Mouse (Mus musculus): ENCODE measurements at regions not wholly inside any gene's neighbourhood (a gene's known extent, or its start where the extent isn't known, plus 50 kb on each side); places are given as distances from the start of the nearest gene placed in this dataset.

- no peak for DNase-seq
Observed at GRCm38 (mm10) chr13:71231182-71231581, 389.6 kb upstream of the Adamts16 start.

- DNase-seq, result no peak
Observed at GRCm38 (mm10) chr13:71214776-71215175, 373.2 kb upstream of the Adamts16 start.

- no peak for DNase-seq
Observed at GRCm38 (mm10) chr13:71211363-71211762, 369.8 kb upstream of the Adamts16 start.

- no peak for DNase-seq
Observed at GRCm38 (mm10) chr13:71210658-71211251, 369.1 kb upstream of the Adamts16 start.

GRCm38 (mm10) chr13:71205708-71206107 lies 364.1 kb upstream of the Adamts16 start:
- no peak for DNase-seq

DNA sequence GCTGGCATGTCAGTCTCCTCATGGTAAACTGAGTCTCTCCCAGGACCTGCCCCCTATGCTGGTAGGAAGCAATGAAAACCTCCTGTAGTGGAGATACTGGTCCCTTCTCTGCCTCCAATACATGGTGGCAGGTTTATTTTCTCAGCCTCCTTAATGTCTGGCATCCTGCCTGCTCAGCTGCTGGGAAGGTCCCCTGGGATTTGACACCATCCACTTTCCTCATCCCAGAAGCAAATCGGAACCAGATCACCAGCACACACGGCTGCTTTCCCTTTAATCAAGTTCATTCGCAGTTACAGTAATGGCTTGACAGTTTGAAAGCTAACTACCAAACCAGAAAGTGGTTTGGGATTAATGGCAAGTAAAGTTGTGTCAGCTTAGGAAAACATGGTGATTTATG lies 359.0 kb upstream of the Adamts16 start:
- no peak for DNase-seq

GRCm38 (mm10) chr13:71195675-71196074 lies 354.1 kb upstream of the Adamts16 start:
- DNase-seq, result no peak

GRCm38 (mm10) chr13:71184500-71184899 lies 342.9 kb upstream of the Adamts16 start:
- DNase-seq, result no peak

GRCm38 (mm10) chr13:71179083-71179482 lies 337.5 kb upstream of the Adamts16 start:
- no peak for DNase-seq

GRCm38 (mm10) chr13:71174335-71174734 lies 332.7 kb upstream of the Adamts16 start:
- DNase-seq, result no peak

DNA sequence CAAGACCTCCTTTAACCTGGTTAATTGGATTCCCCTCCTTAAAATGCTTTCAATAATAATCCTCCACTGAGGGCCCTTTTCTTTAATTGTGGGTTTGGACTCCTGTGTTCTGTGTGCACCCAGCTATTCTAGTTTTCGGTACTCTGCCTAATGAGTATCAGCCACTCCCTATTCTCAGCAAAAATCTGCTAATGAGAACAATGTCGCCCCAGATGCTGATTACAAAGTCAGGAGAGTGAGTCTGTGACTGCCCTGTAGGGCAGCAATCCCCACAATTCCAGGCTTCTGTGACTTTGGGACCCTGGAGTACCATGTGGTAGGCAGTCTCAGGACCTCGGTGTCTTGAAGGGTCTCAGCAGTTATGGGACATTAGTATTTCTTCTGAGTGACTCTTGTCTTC lies 324.6 kb upstream of the Adamts16 start:
- no peak for DNase-seq

DNA sequence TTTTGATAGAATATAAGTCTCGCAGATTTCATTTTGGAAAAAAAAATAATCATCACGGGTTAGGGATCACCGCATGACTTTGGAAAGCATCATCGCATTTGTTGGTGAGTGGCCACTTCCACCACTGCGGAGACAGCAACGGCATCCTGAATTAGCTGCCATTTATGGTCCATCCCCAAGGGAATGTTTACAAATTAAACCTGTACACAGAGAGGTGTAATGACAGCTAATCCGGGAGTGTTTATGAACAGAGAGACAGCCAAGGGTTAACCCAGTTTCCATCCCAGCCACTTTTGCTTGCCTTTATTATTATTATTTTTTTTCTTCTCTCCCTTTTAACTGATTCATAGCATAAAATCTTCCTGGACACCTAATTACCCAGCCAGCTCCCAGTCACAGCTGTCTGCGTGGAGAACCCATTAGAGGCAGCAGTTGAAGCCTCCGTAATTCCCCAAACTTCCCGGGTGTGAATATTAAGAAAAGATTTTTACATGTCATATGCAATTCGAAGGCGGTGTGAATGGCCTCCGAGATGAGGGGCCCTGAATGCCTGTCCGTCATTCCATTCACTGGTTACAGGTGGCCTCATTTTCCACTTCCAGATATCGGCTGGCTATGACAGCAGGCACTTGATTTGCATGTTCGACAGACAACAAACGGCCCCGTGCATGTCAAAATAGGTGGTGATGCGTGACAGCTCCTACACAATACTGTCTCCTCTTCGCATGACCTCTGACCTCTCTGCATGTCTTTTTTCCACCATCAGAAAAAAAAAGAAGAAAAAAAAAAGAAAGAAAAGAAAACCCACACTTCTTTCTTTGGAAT lies 323.7 kb upstream of the Adamts16 start:
- no peak for DNase-seq

- no peak for DNase-seq
Observed at GRCm38 (mm10) chr13:71164012-71164411, 322.4 kb upstream of the Adamts16 start.

DNA sequence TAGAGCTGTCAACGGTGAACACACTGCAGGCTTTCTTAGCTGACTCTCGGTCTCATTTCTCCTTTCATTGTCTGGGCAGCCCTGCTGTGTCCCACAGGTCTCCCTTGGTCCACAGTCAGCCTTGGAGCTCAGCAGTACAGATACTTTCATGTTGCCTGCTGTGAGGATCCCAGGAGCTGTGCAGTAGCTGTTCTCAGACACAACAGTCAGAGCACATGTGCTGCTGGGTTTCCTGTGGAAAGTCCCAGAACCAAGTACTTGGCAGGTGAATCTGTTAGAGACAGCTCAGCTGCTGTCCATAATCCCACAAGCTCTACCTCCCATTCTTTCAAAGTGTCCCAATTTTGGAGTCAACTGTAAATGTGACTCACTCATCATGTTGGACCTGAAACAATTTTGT lies 321.3 kb upstream of the Adamts16 start:
- no peak for DNase-seq

DNA sequence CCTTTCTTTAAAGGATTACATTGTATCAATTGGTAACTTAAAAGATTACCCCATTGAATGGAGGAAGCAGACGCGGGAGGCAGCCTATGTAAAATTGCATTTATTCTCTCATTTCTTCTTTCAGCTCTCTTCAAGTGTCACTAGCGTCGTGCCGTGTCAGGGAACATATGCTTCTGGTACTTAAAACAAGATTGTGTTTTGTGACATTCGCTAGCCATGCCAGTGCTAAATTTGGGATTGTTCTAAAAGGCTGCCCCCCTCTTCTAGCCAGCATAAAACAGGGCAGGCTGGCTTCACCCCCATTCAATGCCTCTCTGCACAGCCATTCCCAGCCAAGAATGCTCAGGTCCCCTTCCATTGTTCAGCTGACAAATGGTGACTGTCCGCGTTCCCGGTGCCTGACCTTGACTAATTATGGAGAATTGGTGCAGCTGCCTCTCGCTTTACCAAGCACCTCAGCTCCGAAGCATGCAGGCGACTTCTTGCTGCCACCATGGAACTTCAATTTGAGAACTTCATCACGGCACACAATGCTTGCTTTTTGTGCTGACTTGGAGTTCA lies 316.8 kb upstream of the Adamts16 start:
- no peak for DNase-seq

GRCm38 (mm10) chr13:71157656-71158299 lies 316.2 kb upstream of the Adamts16 start:
- DNase-seq, result no peak

DNA sequence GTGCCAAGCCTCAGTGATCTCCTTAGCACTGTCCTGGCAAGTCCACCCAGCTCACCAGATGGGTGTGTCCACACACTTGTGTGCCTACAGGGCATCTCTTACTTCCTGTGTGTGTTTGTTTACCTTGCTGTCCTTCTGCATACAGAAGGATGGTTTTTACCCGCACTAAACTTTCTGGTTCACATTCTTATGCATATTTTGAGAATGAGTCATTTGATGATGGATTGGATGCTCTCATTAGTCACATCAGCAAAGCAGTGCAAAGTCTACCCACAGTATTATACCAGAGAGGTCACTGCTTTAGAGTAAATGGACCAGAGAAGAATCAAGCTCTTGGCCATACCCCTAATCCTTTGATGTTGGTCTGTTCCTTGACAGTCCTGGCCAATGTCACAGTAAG lies 308.5 kb upstream of the Adamts16 start:
- DNase-seq, result no peak

DNA sequence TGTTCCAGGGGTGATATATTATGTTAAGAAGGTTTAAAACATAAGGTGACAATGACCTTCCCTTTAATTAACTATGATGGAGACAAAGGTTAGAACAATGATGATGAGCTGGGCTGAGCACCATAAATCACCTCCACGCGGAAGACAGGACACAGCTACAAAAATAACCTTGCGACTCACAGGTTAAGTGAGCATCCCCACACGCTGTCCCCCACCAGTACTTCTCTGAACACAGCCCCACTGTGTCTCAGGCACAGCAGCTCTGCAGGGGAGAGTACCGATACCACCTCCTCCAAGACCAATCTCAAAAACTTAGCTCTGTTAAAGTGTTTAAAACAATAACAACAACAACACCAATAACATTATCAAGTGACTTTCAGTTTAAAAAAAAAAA lies 307.7 kb upstream of the Adamts16 start:
- no peak for DNase-seq

DNA sequence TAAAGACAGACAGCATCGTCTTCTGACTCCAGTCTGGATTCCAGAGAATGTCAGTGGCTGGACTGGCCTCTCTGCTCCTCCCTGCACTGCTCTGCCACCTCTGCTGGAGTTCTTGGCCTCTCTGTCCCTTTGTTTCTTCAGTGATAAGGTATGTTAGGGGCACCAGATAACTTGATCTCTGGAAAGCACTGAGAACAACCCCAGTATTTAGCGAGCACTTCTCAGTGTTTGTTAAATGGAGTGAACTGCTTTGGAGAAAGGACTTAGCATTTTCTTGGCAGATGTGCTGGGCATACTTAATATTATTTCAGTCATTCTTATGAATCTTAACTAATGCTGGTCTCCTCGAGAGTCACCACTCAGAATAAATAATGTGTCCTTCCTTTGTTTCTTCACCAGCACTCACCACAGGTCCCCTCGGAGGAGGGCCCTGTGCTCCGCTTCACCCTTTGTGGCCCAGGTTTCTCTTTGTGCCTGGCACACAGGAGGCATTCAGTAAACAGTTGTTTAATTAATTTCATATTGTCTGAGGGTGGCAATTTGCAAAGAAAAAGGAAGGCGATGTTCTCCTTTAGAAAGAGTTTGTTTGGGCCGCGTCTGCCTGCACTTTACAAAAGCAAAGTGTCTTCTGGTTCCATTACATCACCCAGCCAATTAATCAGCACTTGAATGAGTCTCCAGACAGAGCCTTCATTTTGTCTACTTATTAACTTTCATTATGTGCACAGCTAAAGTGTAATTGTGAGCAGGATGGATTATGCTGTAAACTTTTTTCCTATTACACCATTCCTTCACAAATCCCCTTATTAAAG lies 307.1 kb upstream of the Adamts16 start:
- DNase-seq, result no peak

- no peak for DNase-seq
Observed at GRCm38 (mm10) chr13:71146859-71147443, 305.3 kb upstream of the Adamts16 start.

- DNase-seq, result no peak
Observed at GRCm38 (mm10) chr13:71138745-71139312, 297.2 kb upstream of the Adamts16 start.
